Mouse (Mus musculus): ENCODE measurements around the gene Tshz2. TPM values are rescaled to one million over a fixed set of nuclear protein-coding genes. Genes with fewer than 3 reads are reported as not detected.

Gene Tshz2
- polyA plus RNA-seq (2015; fragmentation: Illumina TruSeq; extraction: RNeasy Lipid Tissue Mini Kit (QIAGEN cat#74804); ENCODE audit: insufficient read depth, low read depth, low replicate concordance) = 12.8 TPM

DNA sequence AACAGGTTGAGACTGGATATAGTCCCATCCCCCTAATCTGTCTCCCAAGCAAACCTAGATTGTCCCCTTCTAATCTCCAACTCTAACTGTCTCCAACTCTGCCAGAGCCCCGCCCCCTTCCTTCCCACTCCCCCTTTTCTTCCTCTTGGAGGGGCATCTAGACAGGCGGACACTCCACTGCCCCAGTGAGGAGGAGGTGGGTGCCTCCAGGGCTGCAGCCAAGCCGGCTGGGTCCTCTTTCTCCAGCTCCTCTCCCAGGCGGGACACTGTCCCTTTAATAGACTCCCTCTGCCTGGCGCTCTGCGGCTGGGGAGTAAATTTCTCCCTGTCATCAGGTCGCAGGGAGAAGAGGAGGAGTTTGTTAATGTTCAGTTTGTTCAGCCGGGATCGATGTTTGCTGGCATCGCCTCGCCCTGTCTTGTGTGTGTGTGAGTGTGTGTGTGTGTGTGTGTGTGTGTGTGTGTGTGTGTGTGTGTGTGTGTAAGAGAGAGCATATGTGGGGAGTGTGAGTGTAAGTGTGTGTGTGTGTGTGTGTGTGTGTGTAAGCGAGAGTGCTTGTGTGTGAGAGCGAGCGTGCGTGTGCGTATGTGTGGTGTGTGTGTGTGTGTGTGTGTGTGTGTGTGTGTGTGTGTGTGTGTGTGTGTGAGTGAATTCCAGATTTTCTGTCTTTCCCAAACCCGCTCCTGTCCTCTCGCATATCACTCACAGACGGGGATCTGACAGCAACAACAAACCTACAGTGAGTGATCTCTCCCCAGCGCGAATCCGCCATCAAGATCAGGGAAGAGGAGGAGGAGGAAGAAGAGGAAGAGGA is at the start of gene Tshz2:
Gene Tshz2, plus strand, starts transcription at position 676 of the 814 bp plus-strand sequence.

DNA sequence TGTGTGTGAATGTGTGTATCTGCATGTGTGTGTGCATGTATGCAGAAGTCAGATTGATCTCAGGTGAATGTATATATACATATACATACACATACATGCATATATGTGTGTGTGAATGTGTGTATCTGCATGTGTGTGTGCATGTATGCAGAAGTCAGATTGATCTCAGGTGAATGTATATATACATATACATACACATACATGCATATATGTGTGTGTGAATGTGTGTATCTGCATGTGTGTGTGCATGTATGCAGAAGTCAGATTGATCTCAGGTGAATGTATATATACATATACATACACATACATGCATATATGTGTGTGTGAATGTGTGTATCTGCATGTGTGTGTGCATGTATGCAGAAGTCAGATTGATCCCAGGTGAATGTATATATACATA is 45.2 kb upstream of the Tshz2 start, which contains the start of gene Gm11011:
Gene Gm11011, minus strand, starts transcription at position 101 of the 400 bp plus-strand sequence.

Other genes starting within 250 kb of the Tshz2 start
- gene Gm11011, start 45.3 kb upstream of the Tshz2 start, polyA plus RNA-seq (2015; fragmentation: Illumina TruSeq; extraction: RNeasy Lipid Tissue Mini Kit (QIAGEN cat#74804); ENCODE audit: insufficient read depth, low read depth, low replicate concordance) = not detected

Data from pancreas, adult 10 weeks (tissue).